Mouse (Mus musculus) neural tube, embryonic 12.5 days (tissue): ENCODE data around the gene Cd300c2. TPM values are rescaled to one million over a fixed set of nuclear protein-coding genes. Genes with fewer than 3 reads are reported as not detected.
"Not testable (repeated sequence)": the region's sequence is repeated elsewhere in the genome, so short reads cannot be mapped to it uniquely, and the experiment has no call there.

Experiments used
- ATAC-seq: fragments of 200-750 bp; cut with Nextera tagmentation; 2 replicates; pipeline ENCODE4 v1.8.0; 2017; ENCODE audit warnings: low read depth, mild to moderate bottlenecking, moderate TSS enrichment, moderate library complexity; ENCODE audit not compliant: low FRiP score
- H3K27ac ChIP-seq: fragments of 300-500 bp; sonication (generic); 2 replicates; pipeline ENCODE4 v1.5.1; 2016
- H3K27me3 ChIP-seq: fragments of 300-500 bp; sonication (generic); replicated peaks from 2 replicates; pipeline ENCODE4 v1.6.1; 2016; ENCODE audit warnings: mild to moderate bottlenecking
- H3K36me3 ChIP-seq: fragments of 300-500 bp; sonication (generic); 2 replicates; pipeline ENCODE4 v1.6.1; 2016; ENCODE audit warnings: mild to moderate bottlenecking
- H3K4me1 ChIP-seq: fragments of 300-500 bp; sonication (generic); 2 replicates; pipeline ENCODE4 v1.6.1; 2016
- H3K4me2 ChIP-seq: fragments of 300-500 bp; sonication (generic); replicated peaks from 2 replicates; pipeline ENCODE4 v1.6.1; 2016; ENCODE audit warnings: mild to moderate bottlenecking
- H3K4me3 ChIP-seq: fragments of 300-500 bp; sonication (generic); 2 replicates; pipeline ENCODE4 v1.5.1; 2016
- H3K9ac ChIP-seq: fragments of 300-500 bp; sonication (generic); 2 replicates; pipeline ENCODE4 v1.6.1; 2016; ENCODE audit warnings: mild to moderate bottlenecking
- H3K9me3 ChIP-seq: fragments of 300-500 bp; sonication (generic); 2 replicates; pipeline ENCODE4 v1.6.1; 2016; ENCODE audit warnings: mild to moderate bottlenecking
- WGBS: fragments of 180-500 bp; shearing (Covaris S2); methylation state at CpG from one replicate; pipeline ENCODE4 v1.1.7; 2016; 5-methylcytosine and 5-hydroxymethylcytosine counted together
- polyA plus RNA-seq: library from polyadenylated mRNA; unstranded; fragments of >200 nt; fragmentation: Nextera tagmentation; extraction: Ambion mirVana; gene quantifications from 2 replicates; pipeline ENCODE4 v1.2.1, GENCODE M21; 2016

The Cd300c2 gene
- polyA plus RNA-seq: 1.1 and 1.2 TPM in 2 replicates

DNA sequence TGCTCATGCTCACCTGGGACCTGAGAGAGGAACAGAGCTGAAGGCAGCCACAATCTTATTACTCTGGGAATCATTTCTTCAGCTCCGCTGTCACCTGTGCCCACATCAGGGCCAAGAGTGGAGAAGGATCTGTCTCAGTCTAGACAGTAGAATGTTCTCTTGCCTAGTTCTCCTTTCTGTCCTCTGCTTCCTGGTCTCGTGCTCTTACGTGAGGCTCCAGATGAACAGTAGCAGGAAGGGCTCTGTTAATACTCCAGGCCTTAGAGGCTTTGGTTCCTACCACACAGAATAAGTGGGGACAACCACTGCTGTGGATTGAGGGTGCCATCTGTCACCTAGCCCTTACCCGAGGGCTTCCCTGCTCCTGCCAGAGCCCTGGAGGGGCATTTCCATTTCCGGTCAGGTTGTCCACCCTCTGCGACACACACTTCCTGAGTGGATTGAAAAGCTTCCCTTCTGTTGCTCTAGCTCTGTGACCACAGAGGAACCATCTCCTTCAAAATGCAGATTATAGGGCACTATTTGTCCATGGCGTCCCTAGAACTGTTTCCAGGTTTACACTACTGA is at the start of gene Cd300c2:
Cd300c2 (minus strand) TSS at position 407 of the 567 bp plus-strand sequence.
- WGBS: 93% methylated on average over 7 of the region's 7 CpGs
- Histone ChIP-seq H3K36me3 (no peaks in the 10 kb centered on the region), H3K27ac (no peak within 1 kb of the TSS), H3K4me1 (no peaks in the 10 kb centered on the region), H3K4me2 (no peak within 1 kb of the TSS), H3K9me3 (no peaks in the 10 kb centered on the region), H3K9ac (no peak within 1 kb of the TSS), H3K27me3 (0 out of 2 replicates have a peak, but pooled peaks cover 5% of the 10 kb centered on the region), H3K4me3 (no peak within 1 kb of the TSS)
- no peak for ATAC-seq

- Histone ChIP-seq H3K9me3 (no peaks in the 10 kb centered on the region), H3K4me3 (no peak overlapping the region), H3K4me1 (no peaks in the 10 kb centered on the region), H3K9ac (no peak overlapping the region), H3K27ac (no peak overlapping the region), H3K36me3 (no peaks in the 10 kb centered on the region), H3K27me3 (no peaks in the 10 kb centered on the region), H3K4me2 (no peak overlapping the region)
- no peak for ATAC-seq
- 50% methylated on average over 3 of the region's 3 CpGs for WGBS
These were observed 47.7 kb upstream of the Cd300c2 start for GRCm38 (mm10) chr11:115049282-115049895.

GRCm38 (mm10) chr11:115048259-115048658 is 46.6 kb upstream of the Cd300c2 start, which contains the start of gene Cd300ld3:
Cd300ld3 (minus strand) TSS chr11:115048409.
- Histone ChIP-seq H3K27ac (no peak within 1 kb of the TSS), H3K4me2 (no peak within 1 kb of the TSS), H3K9ac (no peak within 1 kb of the TSS), H3K4me1 (no peaks in the 10 kb centered on the region), H3K36me3 (no peaks in the 10 kb centered on the region), H3K27me3 (no peaks in the 10 kb centered on the region), H3K4me3 (no peak within 1 kb of the TSS), H3K9me3 (no peaks in the 10 kb centered on the region)
- ATAC-seq: no peak
- 68% methylated on average over 2 of the region's 2 CpGs for WGBS

DNA sequence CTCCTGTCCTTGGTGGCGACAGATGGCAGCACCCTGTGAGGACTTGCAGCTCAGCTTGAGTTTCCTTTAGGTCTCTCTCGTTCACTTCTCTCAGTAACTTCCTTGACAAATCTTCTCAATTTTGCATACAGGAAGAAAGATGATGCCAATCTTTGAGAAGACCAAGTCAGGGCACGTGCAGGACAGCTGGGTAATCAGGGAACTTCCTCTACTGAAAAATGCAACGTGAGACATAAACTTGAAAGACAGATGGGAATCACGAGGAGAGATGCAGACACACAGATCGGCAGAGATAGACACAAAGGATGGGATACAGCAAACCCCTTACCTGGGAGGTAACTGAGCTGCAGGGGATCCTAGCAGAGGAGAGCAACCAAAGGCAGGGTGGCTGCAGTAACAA is 36.0 kb upstream of the Cd300c2 start, which contains the start of gene Cd300ld5:
Cd300ld5 (minus strand) TSS at position 101 of the 400 bp plus-strand sequence.
- no CpG with 5 or more reads among the region's 6 CpGs for WGBS
- H3K4me3 ChIP-seq, H3K27ac ChIP-seq, ATAC-seq, H3K4me1 ChIP-seq, H3K9ac ChIP-seq, H3K36me3 ChIP-seq, H3K4me2 ChIP-seq, H3K9me3 ChIP-seq, H3K27me3 ChIP-seq: not testable (repeated sequence)

GRCm38 (mm10) chr11:115026912-115027311 is 25.2 kb upstream of the Cd300c2 start, which contains the start of gene Cd300ld4:
Cd300ld4 (minus strand) TSS chr11:115027012.
- not testable (repeated sequence) for H3K4me1 ChIP-seq, H3K9ac ChIP-seq, ATAC-seq, H3K27me3 ChIP-seq, H3K4me2 ChIP-seq, H3K4me3 ChIP-seq, H3K27ac ChIP-seq, H3K36me3 ChIP-seq, H3K9me3 ChIP-seq
- no CpG with 5 or more reads among the region's 6 CpGs for WGBS

DNA sequence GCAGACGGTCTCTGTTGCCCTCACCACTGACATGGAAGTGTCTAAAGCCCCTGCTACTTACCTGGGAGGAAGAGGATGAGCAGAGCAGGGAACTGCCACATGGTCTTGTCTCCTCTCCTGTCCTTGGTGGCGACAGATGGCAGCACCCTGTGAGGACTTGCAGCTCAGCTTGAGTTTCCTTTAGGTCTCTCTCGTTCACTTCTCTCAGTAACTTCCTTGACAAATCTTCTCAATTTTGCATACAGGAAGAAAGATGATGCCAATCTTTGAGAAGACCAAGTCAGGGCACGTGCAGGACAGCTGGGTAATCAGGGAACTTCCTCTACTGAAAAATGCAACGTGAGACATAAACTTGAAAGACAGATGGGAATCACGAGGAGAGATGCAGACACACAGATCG is 14.4 kb upstream of the Cd300c2 start, which contains the start of gene Cd300ld2:
Cd300ld2 (minus strand) TSS at position 101 of the 400 bp plus-strand sequence.
- H3K9me3 ChIP-seq, H3K36me3 ChIP-seq, H3K27ac ChIP-seq, H3K4me2 ChIP-seq, ATAC-seq, H3K4me3 ChIP-seq, H3K9ac ChIP-seq, H3K4me1 ChIP-seq, H3K27me3 ChIP-seq: not testable (repeated sequence)
- no CpG with 5 or more reads among the region's 7 CpGs for whole genome bisulfite sequencing

- no peak overlapping the region for H3K9ac ChIP-seq
- no peaks in the 10 kb centered on the region for H3K27me3 ChIP-seq
- H3K4me3 ChIP-seq: no peak overlapping the region
- H3K4me2 ChIP-seq: no peak overlapping the region
- H3K27ac ChIP-seq: no peak overlapping the region
- 86% methylated on average over 5 of the region's 5 CpGs for WGBS
- no peaks in the 10 kb centered on the region for H3K9me3 ChIP-seq
- H3K4me1 ChIP-seq: no peaks in the 10 kb centered on the region
- H3K36me3 ChIP-seq: no peaks in the 10 kb centered on the region
- ATAC-seq: no peak
These were observed 2.4 kb upstream of the Cd300c2 start for GRCm38 (mm10) chr11:115004070-115004469.

DNA sequence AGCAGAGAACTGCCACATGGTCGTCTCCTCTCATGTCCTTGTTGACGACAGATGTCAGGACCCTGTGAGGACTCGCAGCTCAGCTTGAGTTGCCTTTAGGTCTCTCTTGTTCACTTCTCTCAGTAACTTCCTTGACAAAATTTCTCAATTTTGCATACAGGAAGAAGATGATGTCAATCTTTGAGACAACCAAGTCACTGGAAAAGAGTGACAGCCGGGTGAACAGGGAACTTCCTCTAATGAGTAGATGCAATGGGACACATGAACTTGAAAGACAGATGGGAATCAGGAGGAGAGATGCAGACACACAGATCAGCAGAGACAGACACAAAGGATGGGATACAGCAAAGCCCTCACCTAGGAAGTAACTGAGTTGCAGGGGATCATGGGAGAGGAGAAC is 11.9 kb downstream of the Cd300c2 start, which contains the start of gene Cd300ld:
Cd300ld (minus strand) TSS at position 130 of the 400 bp plus-strand sequence.
- Histone ChIP-seq H3K27ac (no peak within 1 kb of the TSS), H3K4me3 (no peak within 1 kb of the TSS), H3K9me3 (no peaks in the 10 kb centered on the region), H3K9ac (no peak within 1 kb of the TSS), H3K27me3 (no peaks in the 10 kb centered on the region), H3K4me1 (no peaks in the 10 kb centered on the region), H3K4me2 (no peak within 1 kb of the TSS), H3K36me3 (no peaks in the 10 kb centered on the region)
- no peak for ATAC-seq
- 82% methylated on average over 4 of the region's 4 CpGs for WGBS

- no peak for ATAC-seq
- Histone ChIP-seq H3K4me1 (no peaks in the 10 kb centered on the region), H3K27ac (no peak overlapping the region), H3K36me3 (no peaks in the 10 kb centered on the region), H3K4me3 (no peak overlapping the region), H3K4me2 (no peak overlapping the region), H3K27me3 (no peaks in the 10 kb centered on the region), H3K9me3 (peaks cover 15% of the 10 kb centered on the region), H3K9ac (no peak overlapping the region)
- 68% methylated on average over 4 of the region's 4 CpGs for WGBS
These were observed 19.8 kb downstream of the Cd300c2 start for GRCm38 (mm10) chr11:114981866-114982265.

GRCm38 (mm10) chr11:114972726-114973125 is 29.0 kb downstream of the Cd300c2 start:
- Histone ChIP-seq H3K9me3 (peaks cover 5% of the 10 kb centered on the region; the same call in 1 of the 2 replicates), H3K4me3 (no peak overlapping the region), H3K36me3 (no peaks in the 10 kb centered on the region), H3K9ac (no peak overlapping the region), H3K4me1 (no peaks in the 10 kb centered on the region), H3K27ac (no peak overlapping the region), H3K27me3 (no peaks in the 10 kb centered on the region), H3K4me2 (no peak overlapping the region)
- 89% methylated on average over 10 of the region's 10 CpGs for WGBS
- no peak for ATAC-seq

DNA sequence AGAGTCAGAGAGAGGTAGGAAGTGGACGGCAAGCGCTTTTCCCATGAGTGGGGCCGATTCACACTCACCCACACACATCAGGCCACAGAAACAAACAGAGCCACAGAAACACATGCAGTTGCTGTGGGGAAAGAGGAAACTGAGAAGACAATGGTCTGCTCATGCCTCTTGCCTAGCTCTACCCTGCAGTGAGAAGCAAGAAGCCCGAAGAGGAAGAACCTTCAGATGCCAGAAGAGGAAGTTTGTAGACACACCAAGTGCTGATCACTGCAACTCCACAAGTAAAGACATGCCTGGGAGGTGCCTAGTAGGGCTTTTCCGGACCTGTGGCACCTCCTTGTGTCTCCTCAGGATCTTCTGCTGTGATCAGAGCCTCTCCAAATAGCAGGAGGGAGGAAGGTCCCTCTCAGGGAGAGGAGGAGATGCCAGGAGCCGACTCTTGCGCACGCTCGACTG is 32.9 kb downstream of the Cd300c2 start, which contains the start of gene Cd300c:
Cd300c (minus strand) TSS at position 406 of the 456 bp plus-strand sequence.
- Histone ChIP-seq H3K4me2 (no peak within 1 kb of the TSS), H3K4me1 (no peaks in the 10 kb centered on the region), H3K9me3 (peaks cover under 1% of the 10 kb centered on the region; the same call in 1 of the 2 replicates), H3K27me3 (no peaks in the 10 kb centered on the region), H3K36me3 (no peaks in the 10 kb centered on the region), H3K27ac (no peak within 1 kb of the TSS), H3K4me3 (no peak within 1 kb of the TSS), H3K9ac (no peak within 1 kb of the TSS)
- ATAC-seq: no peak
- 79% methylated on average over 9 of the region's 9 CpGs for WGBS

DNA sequence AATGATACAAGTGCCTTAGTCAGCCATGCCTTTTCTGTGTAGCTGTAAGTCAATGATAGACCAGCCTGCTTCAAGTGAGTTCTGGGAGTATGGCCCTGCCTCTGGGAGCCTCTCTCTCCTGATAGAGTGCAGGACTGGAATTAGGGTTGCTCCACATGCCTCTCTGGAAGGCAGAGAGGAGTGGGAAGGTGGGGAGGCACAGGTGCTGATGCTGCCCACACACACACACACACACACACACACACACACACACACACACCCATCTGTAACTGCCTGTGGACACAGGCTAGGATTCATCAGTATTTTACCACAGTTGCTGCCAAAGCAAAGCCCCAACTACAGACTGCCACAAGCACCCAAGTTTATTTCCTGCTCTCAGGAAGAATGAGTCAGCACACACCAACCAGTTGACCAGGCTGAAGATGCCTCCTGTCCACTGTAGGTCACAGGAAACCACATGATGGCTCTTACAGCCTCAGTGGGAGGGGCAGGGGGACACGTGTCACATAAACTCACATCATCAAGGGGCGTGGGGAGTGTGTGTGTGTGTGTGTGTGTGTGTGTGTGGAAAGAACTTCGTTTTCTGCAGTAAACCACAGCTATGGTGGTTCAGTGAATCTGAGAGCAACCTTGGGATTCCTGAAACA is 36.4 kb downstream of the Cd300c2 start:
- 56% methylated on average over 3 of the region's 3 CpGs for WGBS

More for the DNA sequence above, 36.4 kb downstream of the Cd300c2 start:
- ATAC-seq: no peak
- H3K27ac ChIP-seq: no peak overlapping the region
- H3K4me2 ChIP-seq: no peak overlapping the region
- H3K4me3 ChIP-seq: no peak overlapping the region
- H3K36me3 ChIP-seq: no peaks in the 10 kb centered on the region
- H3K27me3 ChIP-seq: no peaks in the 10 kb centered on the region
- H3K9ac ChIP-seq: no peak overlapping the region
- H3K9me3 ChIP-seq: no peaks in the 10 kb centered on the region
- no peaks in the 10 kb centered on the region for H3K4me1 ChIP-seq
